Mouse (Mus musculus) embryonic facial prominence, embryonic 14.5 days (tissue): ENCODE measurements at regions not wholly inside any gene's neighbourhood (a gene's known extent, or its start where the extent isn't known, plus 50 kb on each side); places are given as distances from the start of the nearest gene placed in this dataset.

Source experiments
- ATAC-seq: fragments of 200-750 bp; cut with Nextera tagmentation; 2 replicates; pipeline ENCODE4 v1.8.0; 2017; ENCODE audit warnings: low read depth, moderate number of reproducible peaks, moderate TSS enrichment
- DNase-seq: peaks from one replicate; pipeline ENCODE4 v3.0.0-alpha.2; 2015; ENCODE audit warnings: low spot score
- H3K27ac ChIP-seq: fragments of 300-500 bp; sonication (generic); replicated peaks from 2 replicates; pipeline ENCODE4 v1.5.1; 2014; ENCODE audit warnings: low read depth, mild to moderate bottlenecking, low read length, moderate library complexity
- H3K27me3 ChIP-seq: fragments of 300-500 bp; sonication (generic); replicated peaks from 2 replicates; pipeline ENCODE4 v1.6.1; 2014; ENCODE audit warnings: low read length; ENCODE audit not compliant: control insufficient read depth, insufficient read depth
- H3K36me3 ChIP-seq: fragments of 300-500 bp; sonication (generic); 2 replicates; pipeline ENCODE4 v1.6.1; 2014; ENCODE audit warnings: low read length, mixed read lengths; ENCODE audit not compliant: control insufficient read depth, insufficient read depth
- H3K4me1 ChIP-seq: fragments of 300-500 bp; sonication (generic); 2 replicates; pipeline ENCODE4 v1.6.1; 2014; ENCODE audit warnings: antibody characterized with exemption, low read length; ENCODE audit not compliant: control insufficient read depth, insufficient read depth
- H3K4me2 ChIP-seq: fragments of 300-500 bp; sonication (generic); 2 replicates; pipeline ENCODE4 v1.6.1; 2014; ENCODE audit warnings: low read depth, mild to moderate bottlenecking, low read length, moderate library complexity, mixed read lengths
- H3K4me3 ChIP-seq: fragments of 300-500 bp; sonication (generic); 2 replicates; pipeline ENCODE4 v1.5.1; 2014; ENCODE audit warnings: low read depth, mild to moderate bottlenecking, low read length
- H3K9ac ChIP-seq: fragments of 300-500 bp; sonication (generic); 2 replicates; pipeline ENCODE4 v1.6.1; 2014; ENCODE audit warnings: low read depth, mild to moderate bottlenecking, low read length, moderate library complexity, mixed read lengths
- H3K9me3 ChIP-seq: fragments of 300-500 bp; sonication (generic); 2 replicates; pipeline ENCODE4 v1.6.1; 2016; ENCODE audit warnings: low read length; ENCODE audit not compliant: control insufficient read depth
- WGBS: fragments of 180-500 bp; shearing (Covaris S2); extraction: QIAGEN DNeasy Blood & Tissue Kit; methylation state at CpG from one replicate; pipeline ENCODE4 v1.1.7; 2014; 5-methylcytosine and 5-hydroxymethylcytosine counted together

- H3K4me1 ChIP-seq = no peaks in the 10 kb centered on the region
- H3K27me3 ChIP-seq = no peaks in the 10 kb centered on the region
- H3K4me2 ChIP-seq = no peak overlapping the region
- ATAC-seq (no peak), DNase-seq (no peak)
- H3K27ac ChIP-seq = no peak overlapping the region
- H3K4me3 ChIP-seq = no peak overlapping the region
- 57% methylated on average over 1 of the region's 1 CpGs for WGBS
- no peaks in the 10 kb centered on the region for H3K9me3 ChIP-seq
- no peak overlapping the region for H3K9ac ChIP-seq
- no peaks in the 10 kb centered on the region for H3K36me3 ChIP-seq
Observed at GRCm38 (mm10) chr1:96450852-96451251, 421.1 kb downstream of the Slco4c1 start.

- no peak overlapping the region for H3K4me3 ChIP-seq
- no peaks in the 10 kb centered on the region for H3K36me3 ChIP-seq
- H3K4me1 ChIP-seq = no peaks in the 10 kb centered on the region
- no peaks in the 10 kb centered on the region for H3K27me3 ChIP-seq
- no peak overlapping the region for H3K9ac ChIP-seq
- no peaks in the 10 kb centered on the region for H3K9me3 ChIP-seq
- H3K4me2 ChIP-seq = no peak overlapping the region
- H3K27ac ChIP-seq = no peak overlapping the region
- DNase-seq (no peak), ATAC-seq (no peak)
- WGBS = 82% methylated on average over 1 of the region's 1 CpGs
Observed at GRCm38 (mm10) chr1:96445215-96445614, 426.8 kb downstream of the Slco4c1 start.

GRCm38 (mm10) chr1:96433057-96433456 is 438.9 kb downstream of the Slco4c1 start:
- H3K4me1 ChIP-seq = no peaks in the 10 kb centered on the region
- no peaks in the 10 kb centered on the region for H3K36me3 ChIP-seq
- no peak overlapping the region for H3K9ac ChIP-seq
- ATAC-seq (no peak), DNase-seq (no peak)
- H3K27ac ChIP-seq = no peak overlapping the region
- no peak overlapping the region for H3K4me3 ChIP-seq
- no peak overlapping the region for H3K4me2 ChIP-seq
- WGBS = 74% methylated on average over 2 of the region's 2 CpGs
- H3K9me3 ChIP-seq = no peaks in the 10 kb centered on the region
- H3K27me3 ChIP-seq = no peaks in the 10 kb centered on the region

GRCm38 (mm10) chr1:96423481-96423880 is 448.5 kb downstream of the Slco4c1 start:
- H3K4me2 ChIP-seq = no peak overlapping the region
- H3K27me3 ChIP-seq = no peaks in the 10 kb centered on the region
- no peaks in the 10 kb centered on the region for H3K36me3 ChIP-seq
- no peaks in the 10 kb centered on the region for H3K4me1 ChIP-seq
- ATAC-seq = no peak
- H3K4me3 ChIP-seq = no peak overlapping the region
- H3K9ac ChIP-seq = no peak overlapping the region
- H3K27ac ChIP-seq = no peak overlapping the region
- H3K9me3 ChIP-seq = no peaks in the 10 kb centered on the region
- DNase-seq = no peak

- Histone ChIP-seq H3K9me3 (no peaks in the 10 kb centered on the region), H3K36me3 (no peaks in the 10 kb centered on the region), H3K27ac (no peak overlapping the region), H3K4me3 (no peak overlapping the region), H3K4me1 (no peaks in the 10 kb centered on the region), H3K4me2 (no peak overlapping the region), H3K27me3 (no peaks in the 10 kb centered on the region), H3K9ac (no peak overlapping the region)
- no peak for ATAC-seq
- 81% methylated on average over 4 of the region's 4 CpGs for WGBS
- no peak for DNase-seq
Observed at GRCm38 (mm10) chr1:96410837-96411612, 460.9 kb downstream of the Slco4c1 start.

GRCm38 (mm10) chr1:96397982-96398381 is 474.0 kb downstream of the Slco4c1 start:
- ATAC-seq = no peak

GRCm38 (mm10) chr1:96388417-96388816 is 483.6 kb downstream of the Slco4c1 start:
- ATAC-seq = no peak
- no peak overlapping the region for H3K27ac ChIP-seq
- WGBS = 82% methylated on average over 5 of the region's 5 CpGs

More at GRCm38 (mm10) chr1:96397982-96398381, 474.0 kb downstream of the Slco4c1 start:
- Histone ChIP-seq H3K4me1 (no peaks in the 10 kb centered on the region), H3K9ac (no peak overlapping the region), H3K9me3 (no peaks in the 10 kb centered on the region), H3K4me3 (no peak overlapping the region), H3K4me2 (no peak overlapping the region), H3K27me3 (no peaks in the 10 kb centered on the region), H3K36me3 (no peaks in the 10 kb centered on the region), H3K27ac (no peak overlapping the region)
- 74% methylated on average over 4 of the region's 4 CpGs for WGBS
- no peak for DNase-seq

GRCm38 (mm10) chr1:96385916-96386315 is 486.1 kb downstream of the Slco4c1 start:
- H3K9me3 ChIP-seq = no peaks in the 10 kb centered on the region
- WGBS = 88% methylated on average over 1 of the region's 1 CpGs
- no peak overlapping the region for H3K4me2 ChIP-seq
- H3K27ac ChIP-seq = no peak overlapping the region
- no peak overlapping the region for H3K9ac ChIP-seq
- H3K4me3 ChIP-seq = no peak overlapping the region
- H3K27me3 ChIP-seq = no peaks in the 10 kb centered on the region
- no peak for DNase-seq
- no peaks in the 10 kb centered on the region for H3K36me3 ChIP-seq
- H3K4me1 ChIP-seq = no peaks in the 10 kb centered on the region
- no peak for ATAC-seq

More at GRCm38 (mm10) chr1:96388417-96388816, 483.6 kb downstream of the Slco4c1 start:
- Histone ChIP-seq H3K9ac (no peak overlapping the region), H3K27me3 (no peaks in the 10 kb centered on the region), H3K4me3 (no peak overlapping the region), H3K9me3 (no peaks in the 10 kb centered on the region), H3K36me3 (no peaks in the 10 kb centered on the region), H3K4me2 (no peak overlapping the region), H3K4me1 (no peaks in the 10 kb centered on the region)
- DNase-seq = no peak
